Mouse (Mus musculus) neutrophil, adult 83 days (primary cell): ENCODE measurements around the gene Olfr1111. TPM values are rescaled to one million over a fixed set of nuclear protein-coding genes. Genes with fewer than 3 reads are reported as not detected.

Experiments
- total RNA-seq, 2 experiments: library from RNA; stranded (reverse); gene quantifications; one replicate each; pipeline ENCODE4 v1.2.4; 2023

Gene Olfr1111
- total RNA-seq, result not detected

GRCm38 (mm10) chr2:87152524-87152923 lies at the start of gene Olfr1111:
TSS of gene Olfr1111 (minus strand) at chr2:87152624.

GRCm38 (mm10) chr2:87187498-87187897 lies 35.1 kb upstream of the Olfr1111 start, which contains the start of gene Olfr1112:
TSS of gene Olfr1112 (plus strand) at chr2:87187798.

GRCm38 (mm10) chr2:87140200-87140599 lies 12.2 kb downstream of the Olfr1111 start, which contains the start of gene Olfr1110:
TSS of gene Olfr1110 (minus strand) at chr2:87140300.

GRCm38 (mm10) chr2:87114467-87114866 lies 38.0 kb downstream of the Olfr1111 start, which contains the start of gene Olfr259:
TSS of gene Olfr259 (minus strand) at chr2:87114567.

Other genes starting within 250 kb of the Olfr1111 start
- gene Olfr1098, start 228.1 kb downstream of the Olfr1111 start, total RNA-seq, result not detected
- not detected for gene Olfr1099, start 191.9 kb downstream of the Olfr1111 start, total RNA-seq
- not detected for gene Olfr1100, start 172.7 kb downstream of the Olfr1111 start, total RNA-seq
- gene Olfr1101, start 161.4 kb downstream of the Olfr1111 start, total RNA-seq, result not detected
- not detected for gene Olfr1102, start 154.2 kb downstream of the Olfr1111 start, total RNA-seq
- not detected for gene Olfr1104, start 125.5 kb downstream of the Olfr1111 start, total RNA-seq
- gene Olfr1105, start 116.1 kb downstream of the Olfr1111 start, total RNA-seq, result not detected
- gene Olfr1106, start 100.4 kb downstream of the Olfr1111 start, total RNA-seq, result not detected
- not detected for gene Olfr1107, start 76.8 kb downstream of the Olfr1111 start, total RNA-seq
- not detected for gene Olfr1109, start 56.6 kb downstream of the Olfr1111 start, total RNA-seq
- gene Olfr259, start 38.1 kb downstream of the Olfr1111 start, total RNA-seq, result not detected
- not detected for gene Olfr1110, start 12.3 kb downstream of the Olfr1111 start, total RNA-seq
- not detected for gene Olfr1112, start 35.2 kb upstream of the Olfr1111 start, total RNA-seq
- not detected for gene Olfr1113, start 56.3 kb upstream of the Olfr1111 start, total RNA-seq
- not detected for gene Olfr1115, start 95.4 kb upstream of the Olfr1111 start, total RNA-seq
- gene Olfr1116, start 114.9 kb upstream of the Olfr1111 start, total RNA-seq, result not detected
- not detected for gene Olfr1118, start 155.0 kb upstream of the Olfr1111 start, total RNA-seq
- gene Olfr1120, start 202.2 kb upstream of the Olfr1111 start, total RNA-seq, result not detected
- gene Olfr1121, start 217.3 kb upstream of the Olfr1111 start, total RNA-seq, result not detected
- gene Olfr1122, start 233.2 kb upstream of the Olfr1111 start, total RNA-seq, result not detected